Mouse (Mus musculus): Measurements from ENCODE around the gene Rxrb.

- TF ChIP-seq CTCF (IDR thresholded peaks at IDR 0.05; ENCODE audit: borderline replicate concordance, insufficient read depth, low read depth, low read length) (no peak), POLR2A (IDR thresholded peaks at IDR 0.05; ENCODE audit: borderline replicate concordance, insufficient read depth, low read length) (no peak)
These were observed 6.5 kb upstream of the Rxrb start for GRCm38 (mm10) chr17:34024861-34025755.
